Mouse (Mus musculus): ENCODE measurements around the gene Arhgap10.

Gene Arhgap10

GRCm38 (mm10) chr8:77440324-77440880 is 77.4 kb downstream of the Arhgap10 start:
- no peak for DNase-seq

GRCm38 (mm10) chr8:77439670-77440069 is 78.1 kb downstream of the Arhgap10 start:
- DNase-seq: no peak

DNA sequence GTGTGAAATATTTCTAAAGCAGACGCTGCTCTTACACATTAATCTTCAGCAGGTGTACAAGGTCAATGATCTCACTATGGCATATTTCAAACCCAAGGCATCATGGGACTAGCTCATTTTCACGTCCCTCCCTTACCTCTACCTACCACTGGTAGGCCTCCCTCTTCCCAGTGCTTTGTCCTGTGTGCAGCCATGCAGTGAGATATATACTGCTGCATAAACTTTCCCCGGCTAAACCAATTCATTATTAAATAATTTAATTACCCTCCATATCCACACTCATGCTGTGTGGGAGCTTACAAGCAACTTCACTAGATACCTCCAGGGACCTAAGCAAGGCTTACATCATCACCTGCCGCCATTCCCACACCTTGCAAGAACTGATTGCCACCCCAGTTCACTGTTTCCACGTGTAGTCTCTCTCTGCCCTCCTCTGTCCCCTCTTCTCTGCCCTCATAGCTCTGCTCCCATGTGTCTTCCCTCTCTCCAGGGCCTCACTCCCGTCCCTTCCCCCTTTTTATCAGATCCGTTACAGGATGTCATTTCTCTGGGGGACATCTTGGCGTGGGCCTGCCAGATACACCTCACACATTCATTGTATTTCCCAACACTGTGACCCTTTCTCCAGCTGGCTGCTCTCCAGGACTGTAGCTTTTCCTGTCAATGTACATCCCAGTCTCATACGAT is 79.8 kb downstream of the Arhgap10 start:
- no peak for DNase-seq

- DNase-seq: no peak
Measured at GRCm38 (mm10) chr8:77436013-77436990, 81.5 kb downstream of the Arhgap10 start.

GRCm38 (mm10) chr8:77433221-77433620 is 84.5 kb downstream of the Arhgap10 start:
- no peak for DNase-seq

DNA sequence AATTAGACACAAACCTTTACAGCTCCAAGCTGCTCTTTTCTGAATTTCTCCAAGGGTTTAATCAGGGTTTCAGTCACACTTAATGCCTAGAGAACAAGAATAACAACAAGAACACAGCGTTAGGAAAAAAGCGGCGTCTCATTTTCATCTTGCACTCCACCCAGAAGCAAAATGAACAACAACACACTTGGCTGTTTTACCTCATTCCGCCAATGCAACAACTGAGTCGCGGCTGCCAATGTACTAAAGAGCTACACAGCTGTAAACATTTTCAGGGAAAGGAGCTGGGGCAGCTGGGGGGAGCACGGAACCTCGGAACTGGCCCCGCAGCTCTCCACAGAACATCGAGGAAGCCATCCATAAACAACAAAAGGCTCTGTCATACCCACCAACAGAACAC is 85.0 kb downstream of the Arhgap10 start:
- no peak for DNase-seq

GRCm38 (mm10) chr8:77428420-77428819 is 89.3 kb downstream of the Arhgap10 start:
- no peak for DNase-seq

GRCm38 (mm10) chr8:77428015-77428414 is 89.7 kb downstream of the Arhgap10 start:
- no peak for DNase-seq

GRCm38 (mm10) chr8:77427438-77427837 is 90.3 kb downstream of the Arhgap10 start:
- DNase-seq: no peak

GRCm38 (mm10) chr8:77423850-77424249 is 93.9 kb downstream of the Arhgap10 start:
- DNase-seq: no peak

GRCm38 (mm10) chr8:77422632-77423252 is 95.0 kb downstream of the Arhgap10 start:
- DNase-seq: no peak

DNA sequence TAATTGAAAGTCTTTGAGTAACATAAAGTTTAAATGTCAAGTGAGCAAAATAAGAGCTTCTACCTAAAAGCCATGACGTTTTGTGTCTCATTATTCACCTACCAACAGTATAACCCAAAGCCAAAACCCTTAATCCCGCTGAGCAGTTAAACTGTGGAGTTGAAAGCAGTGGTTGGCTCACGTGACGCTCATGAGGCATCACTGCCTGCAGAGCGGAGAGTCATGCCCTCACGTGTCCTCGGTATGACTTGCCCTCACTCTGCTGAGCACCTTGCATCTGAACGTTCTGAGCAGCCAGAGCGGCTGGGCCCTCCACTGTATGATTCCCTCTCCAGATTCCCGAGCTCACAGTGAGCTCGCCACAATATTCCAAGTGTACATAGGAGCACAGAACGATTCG is 96.2 kb downstream of the Arhgap10 start:
- no peak for DNase-seq

DNA sequence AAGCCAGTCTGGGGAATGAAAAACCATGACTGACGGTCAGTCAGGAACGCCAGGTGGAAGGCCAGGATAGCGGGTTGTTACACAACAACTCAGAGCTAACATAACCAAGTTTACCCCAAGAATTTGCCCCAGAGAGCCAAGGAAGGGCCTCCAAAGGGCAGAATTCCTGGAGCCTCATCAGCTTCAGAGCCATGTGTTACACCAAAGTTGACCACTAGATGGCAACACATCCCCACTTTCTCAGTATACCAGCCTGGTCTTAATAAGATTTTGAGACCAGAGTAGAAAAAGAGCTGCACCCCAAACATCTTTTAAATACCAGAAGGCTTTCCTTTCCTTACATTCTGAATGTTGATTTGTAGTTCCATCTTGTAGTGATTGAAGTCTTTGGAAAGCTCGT is 98.0 kb downstream of the Arhgap10 start:
- DNase-seq: peak; percentile 76

DNA sequence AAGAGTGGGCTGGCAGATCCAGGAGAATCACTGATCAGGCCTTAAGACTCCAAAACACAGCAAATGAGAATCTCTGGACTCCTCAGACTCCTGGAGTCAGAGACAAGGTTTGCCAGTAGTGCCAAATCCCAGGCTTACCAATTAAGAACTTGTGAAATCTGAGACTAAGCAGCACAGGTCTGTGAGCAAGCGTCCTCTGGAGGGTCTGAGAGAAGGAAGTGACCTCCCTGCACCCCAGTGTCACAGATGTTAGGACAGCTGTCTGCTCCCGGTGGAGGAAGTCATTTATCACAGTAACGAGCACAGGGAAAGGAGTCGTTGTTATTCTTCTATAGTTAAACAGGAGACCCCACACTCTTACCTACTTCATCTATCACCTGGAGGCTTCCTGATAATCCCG is 101.0 kb downstream of the Arhgap10 start:
- no peak for DNase-seq

GRCm38 (mm10) chr8:77416034-77416433 is 101.7 kb downstream of the Arhgap10 start:
- no peak for DNase-seq

GRCm38 (mm10) chr8:77411262-77411661 is 106.5 kb downstream of the Arhgap10 start:
- no peak for DNase-seq

DNA sequence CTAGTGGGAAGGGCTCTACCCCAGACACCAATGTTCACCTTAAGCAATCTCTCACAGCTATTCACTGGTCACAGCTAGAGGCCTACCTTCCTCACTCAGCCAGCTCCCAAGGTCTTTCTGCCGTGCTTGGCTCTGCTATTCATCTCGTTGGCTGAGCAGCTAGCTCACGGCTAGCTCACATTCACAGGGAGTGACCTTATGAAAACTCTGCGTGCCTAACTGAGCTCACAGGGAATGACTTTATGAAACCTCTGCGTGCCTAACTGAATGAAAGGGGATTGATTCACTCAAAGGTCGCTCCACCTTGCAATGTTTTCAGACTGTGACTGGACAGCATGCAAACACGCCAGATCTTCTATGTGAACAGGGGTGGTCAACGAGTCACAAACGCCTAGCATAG is 107.4 kb downstream of the Arhgap10 start:
- DNase-seq: no peak

- DNase-seq: no peak
Measured at GRCm38 (mm10) chr8:77408527-77409215, 109.1 kb downstream of the Arhgap10 start.

GRCm38 (mm10) chr8:77406846-77407245 is 110.9 kb downstream of the Arhgap10 start:
- DNase-seq: no peak

GRCm38 (mm10) chr8:77406444-77406843 is 111.3 kb downstream of the Arhgap10 start:
- no peak for DNase-seq

GRCm38 (mm10) chr8:77404017-77404416 is 113.7 kb downstream of the Arhgap10 start:
- DNase-seq: no peak

- no peak for DNase-seq
Measured at GRCm38 (mm10) chr8:77401934-77402333, 115.8 kb downstream of the Arhgap10 start.

DNA sequence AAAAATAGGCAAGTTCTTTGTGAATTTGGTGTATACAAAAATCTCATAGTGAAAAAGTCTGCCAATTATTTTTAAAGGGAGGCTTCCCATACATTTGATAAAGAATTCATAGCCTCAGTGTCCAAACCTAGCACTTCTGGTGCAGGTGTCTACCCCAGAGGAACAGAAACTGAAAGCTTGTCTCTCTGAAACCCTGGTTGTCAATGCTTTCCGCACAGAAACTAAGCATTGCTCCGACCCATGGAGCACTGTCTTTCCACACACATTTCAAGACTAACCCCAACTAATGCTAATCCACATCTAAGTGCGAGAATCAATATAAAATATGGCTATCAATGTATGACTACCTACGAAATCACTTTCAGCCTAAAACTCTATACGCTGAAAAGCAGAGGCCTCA is 116.6 kb downstream of the Arhgap10 start:
- DNase-seq: no peak

Data from cerebellum, adult 8-10 months (tissue).